Mouse (Mus musculus): ENCODE measurements around the gene Tph1.

The Tph1 gene

DNA sequence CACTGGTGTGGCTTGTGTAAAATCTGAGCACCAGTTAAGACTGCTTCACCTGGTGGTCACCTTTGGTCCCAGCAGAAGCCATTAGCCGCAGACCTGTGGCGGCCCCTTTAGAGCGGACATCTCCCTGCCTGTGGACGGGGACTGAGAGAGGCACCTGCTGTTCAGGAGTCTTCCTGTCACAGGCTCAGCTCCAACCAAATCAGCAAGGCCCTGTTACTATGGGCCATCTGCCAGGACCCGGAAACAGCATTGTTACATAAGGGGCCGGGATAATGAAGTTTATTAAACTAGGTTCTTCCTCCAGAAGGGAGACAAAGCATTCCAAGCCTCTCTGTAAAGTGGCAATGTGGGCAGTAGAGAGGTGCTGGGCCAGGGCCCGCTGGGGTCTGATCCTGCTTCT is 69.3 kb downstream of the Tph1 start:
- TF ChIP-seq POU5F1 (IDR thresholded peaks at IDR 0.05; ENCODE audit: borderline replicate concordance, low read length) (no peak), CTCF (conservative IDR thresholded peaks at IDR 0.05; ENCODE audit: low read length) (no peak), NANOG (IDR thresholded peaks at IDR 0.05; ENCODE audit: borderline replicate concordance, low read length) (no peak)
- Histone ChIP-seq H3K9me3 (ENCODE audit: low read length) (no peaks in the 10 kb centered on the region), H3K36me3 (ENCODE audit: insufficient read depth, low read length) (no peaks in the 10 kb centered on the region), H3K4me1 (replicated peaks; ENCODE audit: low read depth, low read length) (peaks cover 55% of the 10 kb centered on the region), H3K27me3 (ENCODE audit: insufficient read depth, low read length) (no peaks in the 10 kb centered on the region), H3K4me3 (replicated peaks; ENCODE audit: low read length) (0 out of 2 replicates have a peak overlapping the region, but pooled peaks have one; percentile 10)

DNA sequence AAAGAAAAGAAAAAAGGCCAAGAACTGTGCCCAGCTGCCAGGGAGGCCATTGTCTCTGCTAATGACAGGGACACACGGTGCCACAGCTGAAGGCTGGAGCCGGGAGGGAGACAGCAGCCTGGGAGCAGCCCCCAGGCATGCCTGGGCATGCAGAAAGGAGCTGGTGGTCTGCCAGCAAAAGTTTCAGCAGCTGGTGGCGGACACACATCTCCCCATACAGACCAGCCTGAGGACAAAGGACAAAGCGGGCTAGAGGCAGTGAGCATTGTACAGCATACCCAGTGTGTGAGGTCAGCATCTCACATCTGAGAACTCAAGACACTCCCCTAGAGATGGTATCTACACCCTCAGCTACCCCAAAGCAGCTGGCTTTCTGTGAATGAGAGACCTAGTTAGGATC is 70.3 kb downstream of the Tph1 start:
- Histone ChIP-seq H3K36me3 (ENCODE audit: insufficient read depth, low read length) (no peaks in the 10 kb centered on the region), H3K27me3 (ENCODE audit: insufficient read depth, low read length) (no peaks in the 10 kb centered on the region), H3K4me1 (replicated peaks; ENCODE audit: low read depth, low read length) (peaks cover 48% of the 10 kb centered on the region), H3K4me3 (replicated peaks; ENCODE audit: low read length) (0 out of 2 replicates have a peak overlapping the region, but pooled peaks have one; percentile 14), H3K9me3 (ENCODE audit: low read length) (no peaks in the 10 kb centered on the region)
- TF ChIP-seq CTCF (conservative IDR thresholded peaks at IDR 0.05; ENCODE audit: low read length) (no peak), NANOG (IDR thresholded peaks at IDR 0.05; ENCODE audit: borderline replicate concordance, low read length) (no peak), POU5F1 (IDR thresholded peaks at IDR 0.05; ENCODE audit: borderline replicate concordance, low read length) (no peak)

DNA sequence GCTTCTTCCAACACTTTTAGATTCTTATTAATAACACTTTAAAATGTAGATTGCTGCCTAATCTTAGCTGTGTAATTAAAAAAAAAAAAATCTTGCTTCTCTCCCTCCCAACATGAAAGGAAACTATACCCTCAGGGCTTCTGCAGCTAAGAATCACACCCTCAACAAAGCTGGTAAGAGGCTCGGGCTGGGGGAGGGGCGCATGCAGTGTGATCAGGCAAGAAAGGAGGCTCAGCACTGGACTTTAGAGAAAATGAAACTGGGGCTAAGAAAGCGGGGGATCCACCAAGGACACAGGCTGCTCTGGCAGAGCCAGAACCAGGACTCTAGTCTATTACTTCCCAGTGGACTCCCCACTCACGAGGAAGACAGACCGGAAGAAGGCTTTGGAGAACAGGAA is 71.2 kb downstream of the Tph1 start:
- Histone ChIP-seq H3K9me3 (ENCODE audit: low read length) (no peaks in the 10 kb centered on the region), H3K4me1 (replicated peaks; ENCODE audit: low read depth, low read length) (peaks cover 39% of the 10 kb centered on the region), H3K36me3 (ENCODE audit: insufficient read depth, low read length) (no peaks in the 10 kb centered on the region), H3K4me3 (replicated peaks; ENCODE audit: low read length) (no peak overlapping the region), H3K27me3 (ENCODE audit: insufficient read depth, low read length) (no peaks in the 10 kb centered on the region)
- TF ChIP-seq POU5F1 (IDR thresholded peaks at IDR 0.05; ENCODE audit: borderline replicate concordance, low read length) (no peak), NANOG (IDR thresholded peaks at IDR 0.05; ENCODE audit: borderline replicate concordance, low read length) (no peak), CTCF (conservative IDR thresholded peaks at IDR 0.05; ENCODE audit: low read length) (no peak)

DNA sequence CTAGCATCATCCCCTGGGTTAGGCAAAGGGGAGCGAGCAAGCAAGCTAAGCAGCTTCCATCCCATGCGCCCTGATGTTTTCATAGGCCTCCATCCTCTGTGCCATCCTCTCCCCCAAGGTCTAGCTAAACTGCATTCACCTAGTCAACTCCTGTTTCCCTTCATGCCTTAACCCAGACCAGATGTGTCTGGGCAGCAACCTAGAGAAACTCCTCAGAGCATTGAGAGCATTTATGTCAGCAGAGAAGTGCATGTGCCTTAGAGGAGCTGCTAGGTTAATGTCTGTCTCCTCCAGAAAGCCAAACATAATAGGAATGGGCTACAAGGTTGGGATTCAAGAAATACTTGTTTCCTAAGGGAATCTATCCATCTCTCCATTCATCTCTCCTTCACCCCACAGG is 75.3 kb downstream of the Tph1 start:
- Histone ChIP-seq H3K4me1 (replicated peaks; ENCODE audit: low read depth, low read length) (peaks cover 15% of the 10 kb centered on the region), H3K4me3 (replicated peaks; ENCODE audit: low read length) (no peak overlapping the region), H3K9me3 (ENCODE audit: low read length) (no peaks in the 10 kb centered on the region), H3K27me3 (ENCODE audit: insufficient read depth, low read length) (no peaks in the 10 kb centered on the region), H3K36me3 (ENCODE audit: insufficient read depth, low read length) (no peaks in the 10 kb centered on the region)
- TF ChIP-seq CTCF (conservative IDR thresholded peaks at IDR 0.05; ENCODE audit: low read length) = no peak
- TF ChIP-seq POU5F1 (IDR thresholded peaks at IDR 0.05; ENCODE audit: borderline replicate concordance, low read length) = no peak
- TF ChIP-seq NANOG (IDR thresholded peaks at IDR 0.05; ENCODE audit: borderline replicate concordance, low read length) = no peak
